Mouse (Mus musculus): ENCODE data around the gene Metap1.

Metap1 gene

DNA sequence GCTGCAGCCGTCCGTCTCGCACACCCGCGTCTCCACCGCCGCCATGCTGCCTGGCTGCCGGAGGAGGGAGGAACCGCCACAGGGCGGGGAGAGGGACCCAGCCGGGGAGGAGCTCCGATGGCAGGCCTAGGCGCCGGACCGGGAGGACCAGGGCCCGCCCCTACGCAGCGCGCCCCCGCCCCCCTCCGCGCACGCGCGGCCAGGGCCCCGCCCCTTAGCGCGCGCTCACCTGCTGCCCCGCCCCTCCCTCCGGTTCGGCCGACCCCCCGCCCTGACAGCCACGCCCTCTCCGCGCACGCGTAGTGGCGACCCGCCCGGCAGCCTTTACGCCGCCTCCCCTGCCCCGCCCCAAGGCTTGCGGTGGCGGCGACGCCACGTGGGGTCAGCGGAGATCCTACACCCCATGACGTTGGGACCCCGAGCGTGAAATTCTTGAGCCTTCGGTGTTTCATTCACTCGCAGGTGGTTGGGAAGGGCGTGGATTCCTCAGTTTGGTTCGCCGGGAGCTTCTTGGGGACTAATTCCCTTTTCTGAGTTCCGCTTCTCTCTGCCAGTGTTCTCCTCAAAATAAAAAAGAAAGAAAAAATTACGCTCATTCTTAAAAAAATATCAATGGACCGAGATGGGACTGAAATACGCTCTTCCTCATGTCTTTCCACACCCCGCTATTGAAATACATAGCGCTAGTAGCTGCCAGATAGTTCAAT is at the start of gene Metap1:
Gene Metap1 (minus strand): TSS at position 189 of the 707 bp plus-strand sequence.
- peak; percentile 98 for DNase-seq

DNA sequence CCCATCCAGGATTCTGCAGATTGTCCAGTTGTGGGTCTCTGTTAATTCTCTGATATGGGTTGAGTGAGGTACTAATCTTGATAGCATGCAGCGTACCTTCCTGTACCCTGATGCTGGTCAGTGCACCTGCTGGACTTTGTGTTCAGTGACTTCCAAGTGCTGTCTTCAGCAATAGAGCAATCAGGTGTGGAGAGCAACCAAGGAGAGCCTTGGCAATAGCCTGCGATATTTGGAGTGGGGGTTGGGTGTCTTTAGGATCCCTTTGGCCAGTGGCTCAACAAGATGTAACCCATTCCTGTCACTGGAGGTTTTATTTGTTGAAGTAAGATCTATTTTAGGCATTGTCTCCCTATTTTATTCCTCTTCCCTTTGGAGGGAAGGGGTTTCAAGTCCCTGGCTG is 46.7 kb upstream of the Metap1 start:
- no peak for DNase-seq

DNA sequence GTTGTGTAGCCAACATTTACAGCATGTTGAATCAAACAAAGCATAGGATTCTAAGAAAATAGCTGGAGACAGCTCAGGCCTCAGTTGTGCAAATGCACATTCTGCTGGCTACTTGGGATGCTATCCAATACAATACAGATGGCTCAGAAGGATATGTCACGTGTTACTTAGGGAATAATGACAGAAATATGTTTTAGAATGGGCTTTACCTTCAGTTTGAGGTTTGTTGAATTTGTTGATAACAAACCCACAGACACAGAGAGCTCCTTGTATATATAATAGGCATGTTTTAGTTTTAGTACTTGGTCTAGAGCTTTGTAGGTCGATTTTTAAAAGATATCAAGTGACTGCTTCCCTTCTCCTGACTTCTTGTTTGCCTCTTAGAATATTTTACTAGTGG is 43.4 kb upstream of the Metap1 start:
- DNase-seq: no peak

DNA sequence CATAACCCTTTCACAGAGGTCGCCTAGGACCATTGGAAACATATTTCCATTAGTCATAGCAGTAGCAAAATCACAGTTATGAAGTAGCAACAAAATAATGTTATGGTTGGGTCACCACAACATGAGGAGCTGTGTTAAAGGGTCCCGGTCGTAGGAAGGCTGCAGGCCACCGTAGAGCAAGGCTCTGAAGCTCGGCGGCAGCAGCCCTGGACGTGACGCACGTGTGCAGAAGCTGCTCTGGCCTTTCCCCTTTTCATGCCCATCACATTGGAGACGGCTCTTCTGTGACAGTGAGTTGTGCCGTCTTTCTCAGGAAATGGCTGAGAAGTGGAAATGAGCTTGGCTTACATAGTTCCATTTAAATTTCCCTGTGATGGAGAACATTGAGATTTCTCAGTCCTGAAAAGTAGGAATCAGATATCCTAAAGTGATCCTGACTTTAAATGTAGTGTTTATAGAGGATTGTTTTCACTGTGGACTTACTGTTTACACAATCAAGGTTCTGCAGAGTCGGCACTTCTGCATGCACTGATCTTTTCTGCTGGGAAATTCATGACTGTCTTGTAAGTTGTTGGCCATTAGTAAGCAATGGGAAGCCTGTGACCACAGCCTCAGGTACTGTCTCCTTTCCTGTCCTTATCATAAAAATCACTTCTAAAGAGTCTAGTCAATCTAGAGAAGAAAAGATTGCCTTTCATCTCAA is 42.3 kb upstream of the Metap1 start:
- DNase-seq: no peak

DNA sequence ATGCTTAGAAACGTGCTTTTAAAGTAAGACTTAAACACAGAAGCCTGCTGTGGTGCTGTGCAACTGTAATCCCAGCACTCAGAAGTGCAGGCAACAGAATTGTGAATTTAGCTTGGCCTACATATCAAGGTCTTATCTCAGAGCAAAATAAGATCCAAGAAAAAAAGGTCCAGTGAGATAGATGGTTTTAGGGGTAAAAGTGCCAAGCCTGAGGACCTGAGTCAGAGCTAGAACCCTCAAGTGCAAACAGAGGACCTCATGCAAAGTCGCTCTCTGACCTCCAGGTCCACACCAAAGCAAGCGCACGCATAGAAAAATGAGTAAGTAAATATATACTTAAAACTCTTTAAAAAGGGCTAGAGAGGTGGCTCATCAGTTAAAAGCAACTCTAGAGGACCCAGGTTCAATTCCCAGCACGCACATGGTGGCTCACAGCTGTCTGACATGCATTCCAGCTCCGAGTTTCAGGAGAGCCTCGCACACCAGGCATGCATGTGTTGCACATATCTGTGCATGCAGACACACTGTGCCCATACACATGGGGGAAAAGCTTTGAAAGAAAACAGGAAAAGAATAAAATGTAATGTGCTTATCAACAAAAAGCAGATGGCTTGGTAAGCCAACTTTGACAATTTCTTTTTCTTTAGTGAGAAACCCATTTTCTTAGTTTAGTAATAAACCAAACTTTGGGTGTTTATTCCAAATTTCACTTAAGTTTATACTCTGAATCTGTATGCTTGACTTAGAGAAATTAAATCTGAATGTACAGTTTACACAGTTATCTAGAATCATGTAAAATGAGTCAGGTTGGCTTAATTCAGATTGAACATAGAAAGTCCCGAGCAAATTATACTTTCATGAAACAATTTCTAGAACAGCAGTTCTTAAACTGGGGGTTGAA is 41.5 kb upstream of the Metap1 start:
- no peak for DNase-seq

DNA sequence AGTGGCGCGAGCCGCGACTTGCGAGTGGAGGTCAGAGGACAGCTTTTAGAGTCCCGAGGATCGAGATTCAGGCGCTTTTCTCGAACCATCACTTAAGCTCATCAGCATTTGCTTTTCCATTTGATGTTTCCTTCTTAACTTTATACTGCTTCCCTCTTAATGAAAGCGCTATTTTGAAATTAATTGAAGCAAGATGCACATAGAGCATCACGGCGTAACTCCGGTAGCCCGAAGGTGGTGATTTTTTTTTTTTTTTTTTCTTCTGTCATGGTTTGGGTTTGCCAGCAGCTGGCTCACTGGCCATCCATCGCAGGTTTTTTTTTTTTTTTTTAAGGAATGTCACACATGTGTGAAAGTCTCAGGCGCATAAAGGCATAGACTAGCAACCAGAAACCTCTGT is 39.0 kb upstream of the Metap1 start:
- no peak for DNase-seq

DNA sequence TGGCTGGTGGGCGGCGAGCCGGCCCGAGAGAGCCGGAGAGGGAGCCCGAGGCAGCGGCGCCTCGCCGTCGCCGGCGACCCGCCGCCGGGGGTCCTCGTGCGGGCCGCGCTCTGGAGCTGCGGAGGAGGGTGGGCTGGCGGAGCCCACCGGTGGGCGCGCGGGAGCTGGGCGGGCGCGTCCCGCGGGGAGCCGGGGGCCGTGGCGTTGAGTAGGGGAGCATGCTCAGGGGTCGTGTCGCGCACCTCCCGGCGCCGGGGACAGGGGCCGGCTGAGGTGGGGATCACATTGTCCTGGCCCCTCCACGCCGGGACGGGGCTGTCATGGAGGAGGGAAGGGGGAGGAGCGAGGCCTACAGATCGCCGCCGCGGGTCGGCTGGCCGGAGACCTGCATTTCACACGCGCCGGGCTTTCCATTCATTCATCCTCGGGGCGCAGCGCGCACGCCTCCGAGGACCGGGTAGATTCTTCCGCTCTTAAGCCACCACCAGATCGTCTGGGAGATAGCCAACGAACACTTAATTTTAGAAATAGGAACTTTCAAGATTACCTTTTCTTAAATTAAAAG is 38.4 kb upstream of the Metap1 start:
- peak; percentile 85 for DNase-seq

DNA sequence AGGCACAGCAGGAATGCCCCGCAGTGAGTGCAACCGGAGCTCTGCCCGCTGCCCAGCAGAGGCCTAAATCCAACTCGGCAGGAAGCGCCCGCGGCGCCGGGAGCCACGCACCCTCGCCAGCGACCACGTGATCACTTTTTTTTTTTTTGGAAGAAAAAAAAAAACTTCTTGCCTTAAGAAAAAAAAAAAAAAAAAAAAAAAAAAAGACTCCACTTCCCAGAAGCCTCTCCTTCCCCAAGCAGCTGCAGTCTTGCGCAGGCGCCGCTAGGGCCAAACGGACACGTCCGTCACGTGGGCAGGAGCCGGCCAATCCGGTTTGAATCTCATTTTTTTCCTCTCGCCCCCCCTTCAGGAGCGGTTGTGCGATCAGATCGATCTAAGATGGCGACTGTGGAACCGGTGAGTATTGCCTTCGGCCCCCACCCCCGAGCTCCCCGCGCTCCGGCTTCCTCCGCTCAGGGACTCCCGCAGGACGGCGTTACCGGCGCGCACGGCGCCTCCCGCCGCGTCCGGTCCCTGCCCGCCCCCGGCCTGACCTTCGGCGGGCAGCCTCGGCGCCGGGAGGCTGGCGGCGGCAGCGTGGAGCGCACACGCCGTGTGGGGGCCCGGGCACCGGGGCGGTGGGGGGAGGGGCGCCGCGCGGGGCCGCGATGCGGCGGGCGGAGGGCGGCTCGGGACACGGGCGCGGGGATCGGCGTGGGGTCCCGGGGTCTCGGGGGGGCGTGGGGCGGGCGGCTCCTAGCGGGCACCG is 37.8 kb upstream of the Metap1 start:
- peak; percentile 98 for DNase-seq

DNA sequence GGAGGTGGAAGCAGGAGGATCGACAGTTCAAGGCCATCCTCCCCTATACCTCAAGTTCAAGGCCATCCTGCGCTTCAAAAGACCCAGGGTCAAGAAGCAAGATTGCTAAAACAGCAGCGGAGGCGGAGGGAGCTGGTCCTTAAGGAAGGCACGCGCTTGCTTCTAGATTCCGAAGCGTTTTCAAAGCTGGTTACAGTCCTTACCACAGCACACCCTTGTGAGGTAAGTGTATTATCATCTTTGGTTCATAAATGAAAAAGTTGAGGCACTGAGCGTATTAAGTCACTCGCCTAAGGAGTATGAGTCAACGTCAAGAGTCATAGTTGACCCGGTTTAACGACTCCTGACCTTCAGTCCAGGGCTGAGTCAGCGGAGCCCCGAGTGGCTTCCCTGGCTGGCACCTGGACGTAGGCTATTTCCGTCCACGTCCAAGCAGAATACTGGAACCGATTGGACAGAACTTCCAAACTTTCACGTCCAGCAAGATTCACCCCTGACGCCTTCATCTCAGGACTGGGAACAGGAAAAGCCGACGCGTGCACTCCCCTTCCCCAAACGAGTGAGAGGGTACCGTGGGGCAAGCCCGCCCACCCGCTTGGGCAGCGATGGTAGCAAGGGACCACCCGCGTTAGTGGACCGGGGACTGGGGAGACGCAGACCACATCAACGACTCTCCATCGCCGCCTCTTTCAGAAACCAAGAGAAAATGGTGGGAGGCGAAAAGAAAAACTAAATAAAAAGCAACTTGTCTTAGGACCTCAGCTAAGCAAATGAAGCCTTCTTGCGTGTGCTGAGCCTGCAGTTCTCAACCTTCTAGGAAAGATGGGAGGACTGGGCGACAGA is 37.0 kb upstream of the Metap1 start, which contains the start of gene Eif4e:
Gene Eif4e (plus strand): TSS at position 107 of the 843 bp plus-strand sequence.
- DNase-seq: peak; percentile 74

DNA sequence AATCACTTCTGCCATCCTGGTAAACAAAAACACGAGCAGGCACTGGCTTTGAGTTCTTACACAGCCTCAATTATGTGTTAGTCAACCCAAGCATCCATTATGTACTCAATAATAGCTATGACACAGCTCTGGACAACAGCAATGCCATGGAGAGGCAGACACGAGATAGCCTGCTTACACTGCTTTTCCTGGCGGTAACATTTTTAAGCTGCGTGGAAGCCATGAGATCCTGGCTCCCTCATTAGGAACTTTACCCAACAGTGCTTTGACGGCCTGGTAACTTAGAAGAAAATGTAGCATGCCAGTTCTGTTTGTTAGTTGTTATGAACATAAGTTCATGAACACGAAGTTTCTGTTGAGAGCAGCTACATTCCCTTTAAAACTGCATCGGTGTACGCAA is 36.2 kb upstream of the Metap1 start:
- no peak for DNase-seq

DNA sequence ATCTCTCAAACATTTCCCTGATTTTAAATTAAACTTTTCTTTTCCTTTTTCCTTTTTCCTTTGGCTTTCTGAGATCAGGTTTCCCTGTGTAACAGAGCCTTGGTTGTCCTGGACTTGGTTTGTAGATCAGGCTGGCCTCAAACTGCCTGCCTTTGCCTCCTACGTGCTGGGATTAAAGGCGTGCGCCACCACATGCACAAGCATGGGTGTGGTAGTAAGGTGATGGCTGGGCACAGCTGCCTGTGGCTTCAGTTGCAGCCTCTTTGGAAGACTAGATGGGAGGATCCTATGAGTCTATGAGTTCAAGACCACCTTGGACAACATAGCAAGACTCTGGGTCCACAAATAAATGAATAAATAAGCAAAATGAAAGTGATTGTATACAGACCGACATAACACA is 34.6 kb upstream of the Metap1 start:
- no peak for DNase-seq

DNA sequence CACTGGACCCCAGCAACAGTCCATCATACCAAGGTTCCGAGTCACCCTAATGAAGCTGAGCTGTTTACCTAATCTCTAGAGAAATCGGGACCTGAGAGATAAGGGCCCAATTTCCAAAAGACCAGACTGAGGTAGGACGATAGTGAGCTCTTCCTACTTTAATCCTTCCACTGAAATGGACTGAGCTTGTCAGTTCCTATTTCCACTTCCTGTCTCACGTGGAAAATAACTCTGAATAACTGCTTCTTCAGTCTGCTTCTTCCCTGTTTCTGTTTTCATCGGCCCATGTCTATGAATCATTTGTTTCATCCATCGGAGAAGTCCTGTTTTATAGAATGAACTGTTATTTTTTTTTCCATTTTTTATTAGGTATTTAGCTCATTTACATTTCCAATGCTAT is 29.9 kb upstream of the Metap1 start:
- DNase-seq: no peak

DNA sequence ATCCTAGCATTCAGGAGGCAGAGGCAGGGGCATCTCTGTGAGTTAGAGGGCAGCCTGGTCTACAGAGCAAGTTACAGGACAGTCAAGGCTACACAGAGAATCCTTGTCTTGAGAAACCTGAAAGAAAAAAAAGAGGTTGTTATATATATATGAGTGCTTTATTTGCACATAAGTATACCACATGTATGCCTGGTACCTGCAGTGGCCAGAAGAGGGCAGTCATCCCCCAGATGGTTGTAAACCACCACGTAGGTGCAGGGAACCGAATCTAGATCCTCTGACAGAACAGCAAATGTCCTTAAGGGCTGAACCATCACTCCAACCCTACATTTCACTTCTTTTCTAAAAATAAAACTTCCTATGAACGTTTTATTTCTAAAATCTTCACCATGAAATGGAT is 28.6 kb upstream of the Metap1 start:
- DNase-seq: peak; percentile 23

DNA sequence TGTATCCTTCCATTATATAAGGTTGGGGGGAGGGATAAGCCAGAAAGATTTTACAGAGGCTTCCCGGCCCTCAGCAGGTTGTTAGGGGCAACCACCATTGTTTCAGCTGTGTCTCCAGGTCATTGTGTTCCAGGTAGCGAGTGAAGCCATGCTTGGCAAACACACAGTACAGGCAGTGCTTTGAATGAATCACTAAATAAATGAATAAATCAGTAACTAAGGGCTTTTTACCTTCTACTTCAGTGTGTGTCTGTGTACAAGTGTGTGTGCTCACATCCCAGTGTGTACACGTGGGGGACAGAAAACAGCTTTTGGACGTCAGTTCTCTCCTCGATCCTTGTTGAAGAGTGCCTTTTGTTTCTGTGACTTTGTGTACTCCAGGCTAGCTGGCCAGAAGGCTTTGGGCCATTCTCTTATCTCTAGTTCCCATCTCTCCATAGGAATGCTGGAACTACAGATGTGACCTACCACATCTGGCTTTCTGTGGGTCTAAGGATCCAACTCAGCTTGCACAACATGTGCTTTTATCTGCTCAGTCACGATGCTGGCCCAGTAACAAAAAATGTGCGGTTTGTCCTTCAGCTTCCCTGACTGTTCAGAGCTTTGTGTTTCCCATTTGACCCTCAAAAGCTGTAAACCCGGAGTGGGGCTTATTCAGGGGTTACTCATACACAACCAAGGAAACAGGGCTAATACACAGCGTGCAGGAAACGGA is 26.5 kb upstream of the Metap1 start:
- DNase-seq: peak; percentile 24

DNA sequence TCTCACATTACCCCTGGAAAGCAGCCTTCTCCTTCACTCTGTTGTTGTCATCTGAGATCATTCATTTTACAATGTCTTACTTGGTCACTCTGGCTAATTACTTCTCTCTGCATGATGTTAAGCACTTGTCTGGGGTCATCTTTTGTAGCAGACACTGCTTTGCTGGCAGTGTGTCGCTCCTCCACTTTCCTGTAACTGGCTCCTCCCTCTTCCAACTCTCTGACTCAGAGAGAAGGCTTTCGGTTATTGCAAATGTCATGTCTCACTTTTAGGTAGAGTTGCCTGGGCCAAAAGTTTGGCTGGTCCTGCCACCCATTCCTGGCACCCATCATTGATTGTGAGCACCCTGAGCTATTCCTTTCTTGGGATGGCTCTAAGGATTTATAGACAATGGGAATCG is 25.4 kb upstream of the Metap1 start:
- no peak for DNase-seq

DNA sequence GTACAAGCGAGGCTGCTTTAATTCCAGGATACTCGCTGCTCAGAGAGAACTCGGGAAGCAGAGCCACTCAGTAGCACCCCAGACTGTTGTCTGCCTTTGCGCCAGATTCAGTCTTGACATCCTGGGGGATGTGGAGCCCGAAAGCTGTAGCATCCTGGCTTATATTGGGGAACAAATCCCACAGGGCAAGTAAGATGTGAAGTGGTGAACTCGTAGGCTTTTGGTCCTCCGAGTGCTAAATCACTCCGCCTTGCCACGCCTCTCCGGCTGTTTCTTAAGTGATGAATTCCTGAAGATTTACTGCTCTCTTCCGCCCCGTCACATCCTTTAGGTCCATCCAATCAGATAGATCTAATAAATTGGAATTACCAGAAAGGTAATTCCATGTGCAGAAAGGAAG is 23.9 kb upstream of the Metap1 start:
- peak; percentile 44 for DNase-seq

DNA sequence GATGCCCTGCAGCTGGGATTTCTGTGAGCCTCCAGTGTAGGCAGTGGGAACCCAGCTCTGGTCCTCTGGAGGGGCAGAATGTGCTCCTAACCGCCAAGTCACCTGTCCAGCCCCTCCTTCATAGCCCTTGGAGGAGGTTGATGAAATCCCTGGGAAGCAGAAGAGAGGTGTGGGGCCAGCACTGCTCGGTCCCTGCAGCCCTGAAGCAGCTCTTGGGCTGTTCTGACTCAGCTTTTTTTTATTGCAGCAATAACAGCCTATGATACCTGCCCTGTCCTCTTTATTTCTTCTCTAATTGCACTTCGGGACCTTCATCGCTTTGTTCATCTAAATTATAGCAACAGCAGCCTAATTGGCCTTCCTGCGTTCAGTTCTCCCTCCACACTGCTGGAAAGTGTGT is 21.2 kb upstream of the Metap1 start:
- DNase-seq: no peak

DNA sequence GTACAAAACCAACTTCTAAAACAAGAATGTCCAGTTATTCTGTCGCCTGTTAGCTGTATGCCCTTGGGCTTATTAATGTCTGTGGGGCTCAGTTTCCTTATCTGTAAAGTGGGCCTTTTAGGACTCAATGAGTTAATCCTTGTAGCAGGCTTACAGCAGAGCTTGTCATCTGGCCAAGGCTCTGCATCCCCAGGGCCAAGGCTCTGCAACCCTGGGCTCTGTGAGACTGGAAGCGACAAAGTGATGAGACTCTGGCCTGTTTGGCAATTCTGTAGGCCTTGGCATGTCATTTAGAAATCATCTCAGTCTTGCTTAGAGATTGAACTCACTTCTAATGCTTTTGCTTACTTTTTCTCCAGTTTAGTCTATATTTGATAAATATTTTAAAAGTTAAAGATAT is 20.3 kb upstream of the Metap1 start:
- DNase-seq: no peak

DNA sequence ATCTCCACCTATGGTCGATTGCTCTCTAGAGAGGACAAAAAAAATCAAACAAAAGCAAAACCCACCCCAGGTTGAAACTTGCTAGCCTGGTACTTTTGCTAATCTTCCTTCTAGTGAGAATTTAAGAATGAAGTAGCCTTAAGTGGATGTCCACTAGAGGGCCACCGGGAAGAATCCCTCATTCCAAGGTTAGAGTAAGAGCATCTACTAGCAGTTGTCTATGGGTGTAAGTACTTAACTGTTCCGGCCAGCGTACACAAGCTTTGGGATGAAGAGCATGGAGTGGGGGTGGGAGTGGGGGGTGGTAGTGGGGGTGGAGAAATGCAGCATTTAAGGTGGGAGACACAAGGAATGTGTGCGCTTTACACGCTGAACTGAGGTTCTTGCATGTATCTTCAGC is 17.4 kb upstream of the Metap1 start:
- peak; percentile 68 for DNase-seq

DNA sequence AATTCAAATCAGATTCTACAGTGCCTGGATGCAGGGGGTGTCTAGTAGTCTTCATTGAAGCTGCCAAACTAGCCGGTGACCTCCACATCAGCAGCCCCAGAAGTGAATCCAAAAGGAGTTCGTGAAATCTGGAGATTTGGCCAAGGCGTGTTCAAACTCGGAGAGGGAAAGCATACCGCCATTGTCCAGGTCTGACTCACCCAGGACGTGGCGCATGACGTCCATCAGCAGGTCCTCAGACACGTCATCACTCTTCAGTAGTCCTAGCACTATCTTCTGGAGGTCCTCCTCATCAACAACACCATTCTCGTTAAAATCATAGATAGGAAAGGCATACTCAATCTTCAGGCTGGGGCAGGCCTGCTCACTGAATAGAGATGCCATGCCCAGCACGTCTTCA is 14.4 kb upstream of the Metap1 start:
- DNase-seq: no peak

Measured in kidney, postnatal 10 days (tissue).